Mouse (Mus musculus) hindbrain, embryonic 14.5 days (tissue): ENCODE measurements around the gene Ifna7. TPM values are rescaled to one million over a fixed set of nuclear protein-coding genes. Genes with fewer than 3 reads are reported as not detected.
A peak's percentile ranks its signal among the peaks of the same experiment; 100 is the strongest.
"Not testable (repeated sequence)": the region's sequence is repeated elsewhere in the genome, so short reads cannot be mapped to it uniquely, and the experiment has no call there.

Experiments
- ATAC-seq: fragments of 200-750 bp; cut with Nextera tagmentation; 2 replicates; pipeline ENCODE4 v1.8.0; 2017; ENCODE audit warnings: moderate number of reproducible peaks, mild to moderate bottlenecking, moderate TSS enrichment, moderate library complexity; ENCODE audit not compliant: low FRiP score
- DNase-seq: peaks from one replicate; pipeline ENCODE4 v3.0.0-alpha.2; 2015; ENCODE audit warnings: low spot score
- H3K27ac ChIP-seq: fragments of 300-500 bp; sonication (generic); 2 replicates; pipeline ENCODE4 v1.5.1; 2014; ENCODE audit warnings: mild to moderate bottlenecking, moderate library complexity
- H3K27me3 ChIP-seq: fragments of 300-500 bp; sonication (generic); 2 replicates; pipeline ENCODE4 v1.6.1; 2014; ENCODE audit warnings: mild to moderate bottlenecking, low read length, mixed read lengths; ENCODE audit not compliant: control insufficient read depth, insufficient read depth
- H3K36me3 ChIP-seq: fragments of 300-500 bp; sonication (generic); replicated peaks from 2 replicates; pipeline ENCODE4 v1.6.1; 2014; ENCODE audit not compliant: control insufficient read depth, insufficient read depth
- H3K4me1 ChIP-seq: fragments of 300-500 bp; sonication (generic); replicated peaks from 2 replicates; pipeline ENCODE4 v1.6.1; 2014; ENCODE audit warnings: antibody characterized with exemption, low read length, mixed read lengths; ENCODE audit not compliant: control insufficient read depth, insufficient read depth
- H3K4me2 ChIP-seq: fragments of 300-500 bp; sonication (generic); replicated peaks from 2 replicates; pipeline ENCODE4 v1.6.1; 2014; ENCODE audit warnings: mild to moderate bottlenecking, moderate library complexity
- H3K4me3 ChIP-seq: fragments of 300-500 bp; sonication (generic); replicated peaks from 2 replicates; pipeline ENCODE4 v1.5.1; 2014; ENCODE audit warnings: mild to moderate bottlenecking, low read length
- H3K9ac ChIP-seq: fragments of 300-500 bp; sonication (generic); 2 replicates; pipeline ENCODE4 v1.6.1; 2014
- H3K9me3 ChIP-seq: fragments of 300-500 bp; sonication (generic); 2 replicates; pipeline ENCODE4 v1.6.1; 2016; ENCODE audit warnings: low read length; ENCODE audit not compliant: control insufficient read depth
- WGBS: fragments of 180-500 bp; shearing (Covaris S2); extraction: QIAGEN DNeasy Blood & Tissue Kit; methylation state at CpG from one replicate; pipeline ENCODE4 v1.1.7; 2014; 5-methylcytosine and 5-hydroxymethylcytosine counted together
- polyA plus RNA-seq: library from polyadenylated mRNA; unstranded; fragments of >200 nt; fragmentation: Nextera tagmentation; extraction: Ambion mirVana; gene quantifications from 2 replicates; pipeline ENCODE4 v1.2.1, GENCODE M21; 2014

Gene Ifna7
- polyA plus RNA-seq, 1 experiment from 2014 or later = not detected

GRCm38 (mm10) chr4:88830523-88830922 is 14.5 kb downstream of the Ifna7 start:
- no peak overlapping the region for H3K9ac ChIP-seq
- H3K36me3 ChIP-seq = no peaks in the 10 kb centered on the region
- H3K27ac ChIP-seq = no peak overlapping the region
- no peaks in the 10 kb centered on the region for H3K4me1 ChIP-seq
- H3K4me2 ChIP-seq = no peak overlapping the region
- no peaks in the 10 kb centered on the region for H3K9me3 ChIP-seq
- no peak overlapping the region for H3K4me3 ChIP-seq
- H3K27me3 ChIP-seq = no peaks in the 10 kb centered on the region
- 34% methylated on average over 4 of the region's 4 CpGs for WGBS
- DNase-seq (peak; percentile 59), ATAC-seq (no peak)

DNA sequence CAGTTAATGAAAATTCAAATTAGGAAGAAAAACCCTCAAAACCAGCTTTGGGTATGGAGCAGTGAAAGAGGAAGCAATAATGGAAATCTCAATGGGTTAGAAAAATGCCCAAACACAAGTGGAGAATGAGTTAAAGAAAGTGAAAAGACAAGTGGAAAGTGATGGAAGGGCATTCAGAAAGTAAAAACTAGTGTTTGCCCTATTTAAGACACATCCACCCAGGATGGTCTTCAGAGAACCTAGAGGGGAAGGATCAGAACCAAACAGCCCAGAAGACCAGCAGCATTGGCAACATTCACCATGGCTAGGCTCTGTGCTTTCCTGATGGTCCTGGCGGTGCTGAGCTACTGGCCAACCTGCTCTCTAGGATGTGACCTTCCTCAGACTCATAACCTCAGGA is 19.2 kb downstream of the Ifna7 start, which contains the start of gene Ifna5:
Ifna5 (plus strand) TSS at position 301 of the 400 bp plus-strand sequence.
- not testable (repeated sequence) for H3K4me2 ChIP-seq, H3K9ac ChIP-seq, H3K9me3 ChIP-seq, DNase-seq, H3K36me3 ChIP-seq, H3K4me3 ChIP-seq, H3K4me1 ChIP-seq, H3K27me3 ChIP-seq, ATAC-seq, H3K27ac ChIP-seq
- WGBS = 73% methylated on average over 1 of the region's 1 CpGs

DNA sequence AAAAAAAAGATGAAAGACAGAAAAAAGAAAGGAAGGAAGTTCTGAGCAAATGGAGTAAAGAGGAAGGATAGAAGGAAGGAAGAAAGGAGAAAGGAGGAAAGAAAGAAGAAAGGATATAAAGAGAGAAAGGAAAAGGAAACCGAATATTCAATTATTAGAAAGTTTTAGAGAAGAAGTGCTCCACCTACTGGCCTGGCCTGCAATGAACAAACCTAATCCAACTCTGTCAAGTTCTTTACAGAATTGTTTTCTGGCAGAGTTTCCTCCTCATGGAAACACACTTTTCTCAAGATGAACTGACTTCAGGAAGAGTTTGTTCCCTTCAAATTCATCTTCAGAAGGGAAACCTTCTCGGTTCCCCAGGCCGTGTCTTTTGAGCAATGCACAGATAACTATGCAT is 22.8 kb downstream of the Ifna7 start:
- no peaks in the 10 kb centered on the region for H3K4me1 ChIP-seq
- H3K9me3 ChIP-seq = no peaks in the 10 kb centered on the region
- H3K36me3 ChIP-seq = no peaks in the 10 kb centered on the region
- ATAC-seq (no peak), DNase-seq (no peak)
- 47% methylated on average over 3 of the region's 3 CpGs for WGBS
- no peak overlapping the region for H3K9ac ChIP-seq
- H3K4me3 ChIP-seq = no peak overlapping the region
- no peaks in the 10 kb centered on the region for H3K27me3 ChIP-seq
- H3K27ac ChIP-seq = no peak overlapping the region
- H3K4me2 ChIP-seq = no peak overlapping the region

DNA sequence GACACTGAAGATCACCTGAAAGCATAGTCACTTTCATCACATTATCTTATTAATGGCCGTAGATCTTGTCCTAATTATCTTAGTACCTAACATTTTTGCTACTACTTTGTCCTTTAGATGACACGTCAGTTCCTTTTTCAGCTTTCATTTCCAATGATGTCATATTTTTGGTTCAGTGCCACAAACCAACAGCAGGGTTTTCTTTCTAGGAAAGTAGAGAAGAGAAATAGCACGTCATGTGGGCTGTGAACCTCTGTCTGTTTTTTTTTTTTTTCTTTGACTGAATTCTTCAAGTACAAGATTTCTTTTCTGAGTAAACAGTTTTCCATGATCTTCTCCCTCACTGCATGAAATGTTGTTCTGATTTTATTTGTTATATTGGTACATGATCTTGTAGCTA is 24.0 kb downstream of the Ifna7 start:
- Histone ChIP-seq H3K27ac (no peak overlapping the region), H3K9ac (no peak overlapping the region), H3K4me1 (no peaks in the 10 kb centered on the region), H3K9me3 (no peaks in the 10 kb centered on the region), H3K4me3 (no peak overlapping the region), H3K4me2 (no peak overlapping the region), H3K36me3 (no peaks in the 10 kb centered on the region), H3K27me3 (no peaks in the 10 kb centered on the region)
- DNase-seq (no peak), ATAC-seq (no peak)
- WGBS = 85% methylated on average over 3 of the region's 3 CpGs

- no peak within 1 kb of the TSS for H3K4me2 ChIP-seq
- no peak within 1 kb of the TSS for H3K9ac ChIP-seq
- H3K27ac ChIP-seq = no peak within 1 kb of the TSS
- ATAC-seq = no peak
- WGBS = 39% methylated on average over 2 of the region's 2 CpGs
- H3K27me3 ChIP-seq = no peaks in the 10 kb centered on the region
- no peaks in the 10 kb centered on the region for H3K9me3 ChIP-seq
- no peaks in the 10 kb centered on the region for H3K4me1 ChIP-seq
- no peak within 1 kb of the TSS for H3K4me3 ChIP-seq
- no peak for DNase-seq
- H3K36me3 ChIP-seq = no peaks in the 10 kb centered on the region
Observed at GRCm38 (mm10) chr4:88841438-88841911, 25.4 kb downstream of the Ifna7 start, which contains the start of gene Ifna4. Gene Ifna4 (plus strand): TSS chr4:88841861.

DNA sequence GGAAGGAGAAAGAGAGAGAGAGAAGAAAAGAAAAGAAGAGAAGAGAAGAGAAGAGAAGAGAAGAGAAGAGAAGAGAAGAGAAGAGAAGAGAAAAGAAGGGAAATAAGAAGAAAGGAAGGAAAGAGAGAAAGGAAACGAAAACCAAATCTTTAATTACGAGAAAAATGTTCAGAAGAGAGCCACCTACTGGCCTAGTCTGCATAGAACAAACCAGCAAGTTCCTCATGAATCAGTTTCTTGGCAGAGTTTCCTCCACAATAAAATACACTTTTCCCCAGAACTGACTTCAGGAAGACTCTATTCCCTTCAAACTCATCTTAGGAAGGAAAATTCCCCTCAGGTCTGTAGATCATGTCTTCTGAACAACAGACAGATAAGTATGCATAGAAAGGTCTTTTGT is 29.3 kb downstream of the Ifna7 start:
- no peak for ATAC-seq
- no peak overlapping the region for H3K4me2 ChIP-seq
- DNase-seq = no peak
- no peaks in the 10 kb centered on the region for H3K36me3 ChIP-seq
- no peaks in the 10 kb centered on the region for H3K9me3 ChIP-seq
- no peaks in the 10 kb centered on the region for H3K4me1 ChIP-seq
- no peaks in the 10 kb centered on the region for H3K27me3 ChIP-seq
- no peak overlapping the region for H3K9ac ChIP-seq
- no peak overlapping the region for H3K27ac ChIP-seq
- 55% methylated on average over 2 of the region's 2 CpGs for WGBS
- no peak overlapping the region for H3K4me3 ChIP-seq

DNA sequence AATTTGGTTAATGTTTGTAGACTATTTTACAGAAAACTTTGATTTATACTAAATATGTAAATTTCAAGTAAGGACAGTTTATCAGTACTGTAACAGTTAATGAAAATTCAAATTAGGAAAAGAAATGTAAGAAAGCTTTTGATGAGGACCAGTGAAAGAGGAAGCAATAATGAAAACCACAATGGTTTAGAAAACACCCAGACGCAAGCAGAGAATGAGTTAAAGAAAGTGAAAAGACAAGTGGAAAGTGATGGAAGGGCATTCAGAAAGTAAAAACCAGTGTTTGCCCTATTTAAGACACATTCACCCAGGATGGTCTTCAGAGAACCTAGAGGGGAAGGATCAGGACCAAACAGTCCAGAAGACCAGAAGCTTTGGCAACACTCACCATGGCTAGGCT is 33.7 kb downstream of the Ifna7 start, which contains the start of gene Ifna1:
Ifna1 (plus strand) TSS at position 390 of the 400 bp plus-strand sequence.
- no peak within 1 kb of the TSS for H3K9ac ChIP-seq
- H3K27ac ChIP-seq = no peak within 1 kb of the TSS
- ATAC-seq = no peak
- DNase-seq = no peak
- no peaks in the 10 kb centered on the region for H3K9me3 ChIP-seq
- no peak within 1 kb of the TSS for H3K4me2 ChIP-seq
- no peak within 1 kb of the TSS for H3K4me3 ChIP-seq
- 70% methylated on average over 1 of the region's 1 CpGs for WGBS
- H3K27me3 ChIP-seq = no peaks in the 10 kb centered on the region
- no peaks in the 10 kb centered on the region for H3K4me1 ChIP-seq
- no peaks in the 10 kb centered on the region for H3K36me3 ChIP-seq

DNA sequence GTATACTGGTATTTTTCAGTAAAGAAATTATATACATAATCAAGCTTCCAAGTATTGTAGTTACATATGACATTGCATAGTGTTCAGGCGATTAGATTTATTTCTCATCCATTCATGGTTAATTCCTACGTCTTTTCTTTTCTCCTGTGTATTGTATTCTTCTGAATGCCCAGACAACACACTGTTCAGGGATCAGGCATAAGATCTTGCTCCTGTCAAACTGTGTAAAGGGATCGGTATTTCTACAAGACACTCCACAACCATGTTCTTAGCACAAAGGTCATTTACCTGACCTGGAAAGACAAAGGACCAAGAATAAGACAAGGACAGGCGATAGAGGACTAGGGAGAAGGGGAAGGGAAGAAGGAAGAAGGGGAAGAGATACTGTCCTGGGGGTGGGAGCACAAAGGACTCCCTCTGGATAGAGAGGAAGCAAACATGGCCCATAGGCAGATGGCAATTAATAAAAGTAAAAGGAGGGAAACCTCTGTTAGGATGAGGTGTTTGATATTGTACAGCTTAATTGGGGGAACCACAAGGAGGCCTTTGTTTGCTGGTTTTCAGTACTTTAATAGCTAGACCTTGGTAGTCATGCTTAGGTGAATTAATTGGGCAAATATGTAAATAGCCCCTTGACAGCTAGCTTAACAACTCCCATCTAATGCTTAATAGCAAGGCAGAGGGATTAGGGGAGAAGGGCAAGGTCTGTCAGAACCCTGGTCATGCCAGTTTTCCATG is 35.2 kb downstream of the Ifna7 start:
- Histone ChIP-seq H3K9me3 (no peaks in the 10 kb centered on the region), H3K36me3 (no peaks in the 10 kb centered on the region), H3K27ac (no peak overlapping the region), H3K4me1 (no peaks in the 10 kb centered on the region), H3K4me2 (no peak overlapping the region), H3K9ac (no peak overlapping the region), H3K4me3 (no peak overlapping the region), H3K27me3 (no peaks in the 10 kb centered on the region)
- WGBS = 23% methylated on average over 4 of the region's 4 CpGs
- no peak for ATAC-seq
- DNase-seq = no peak

- H3K36me3 ChIP-seq = no peaks in the 10 kb centered on the region
- H3K27me3 ChIP-seq = no peaks in the 10 kb centered on the region
- no peaks in the 10 kb centered on the region for H3K9me3 ChIP-seq
- H3K27ac ChIP-seq = no peak overlapping the region
- no peak overlapping the region for H3K4me3 ChIP-seq
- no peak overlapping the region for H3K9ac ChIP-seq
- DNase-seq (no peak), ATAC-seq (no peak)
- H3K4me1 ChIP-seq = no peaks in the 10 kb centered on the region
- no peak overlapping the region for H3K4me2 ChIP-seq
Observed at GRCm38 (mm10) chr4:88859214-88859613, 43.2 kb downstream of the Ifna7 start.
